Mouse (Mus musculus): ENCODE measurements around the gene Ccdc33. TPM values are rescaled to one million over a fixed set of nuclear protein-coding genes. Genes with fewer than 3 reads are reported as not detected.

Gene Ccdc33
- polyA plus RNA-seq, 1 experiment from 2014 or later: 0.79 TPM

DNA sequence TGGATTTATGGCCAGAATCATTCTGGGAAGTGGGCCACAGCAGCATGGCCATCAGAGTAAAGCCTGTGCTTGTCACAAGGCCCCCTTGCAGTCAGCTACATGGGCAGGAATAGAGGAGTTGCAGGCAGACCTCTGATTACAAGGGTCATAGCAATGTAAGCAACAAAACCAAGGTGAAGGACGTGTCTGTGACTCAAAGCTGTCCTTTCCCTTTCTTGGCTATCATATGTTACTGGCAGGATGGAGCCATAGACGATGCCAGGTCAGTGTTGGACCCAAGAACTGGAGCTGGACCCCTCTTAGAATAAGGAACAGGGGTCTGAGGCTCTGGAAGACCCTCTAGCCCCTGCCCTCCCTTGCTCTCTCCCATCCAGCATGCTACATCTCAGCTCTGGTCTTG is 30.2 kb upstream of the Ccdc33 start:
- H3K4me1 ChIP-seq: peaks cover 5% of the 10 kb centered on the region; the same call in 1 of the 2 replicates
- no peak overlapping the region for H3K4me2 ChIP-seq
- WGBS: 72% methylated on average over 2 of the region's 2 CpGs
- no peak for ATAC-seq (replicated peaks)
- no peak overlapping the region for H3K27ac ChIP-seq
- no peaks in the 10 kb centered on the region for H3K27me3 ChIP-seq (replicated peaks)
- H3K4me3 ChIP-seq: no peak overlapping the region
- H3K9me3 ChIP-seq: no peaks in the 10 kb centered on the region
- H3K9ac ChIP-seq: no peak overlapping the region
- no peaks in the 10 kb centered on the region for H3K36me3 ChIP-seq (replicated peaks)

DNA sequence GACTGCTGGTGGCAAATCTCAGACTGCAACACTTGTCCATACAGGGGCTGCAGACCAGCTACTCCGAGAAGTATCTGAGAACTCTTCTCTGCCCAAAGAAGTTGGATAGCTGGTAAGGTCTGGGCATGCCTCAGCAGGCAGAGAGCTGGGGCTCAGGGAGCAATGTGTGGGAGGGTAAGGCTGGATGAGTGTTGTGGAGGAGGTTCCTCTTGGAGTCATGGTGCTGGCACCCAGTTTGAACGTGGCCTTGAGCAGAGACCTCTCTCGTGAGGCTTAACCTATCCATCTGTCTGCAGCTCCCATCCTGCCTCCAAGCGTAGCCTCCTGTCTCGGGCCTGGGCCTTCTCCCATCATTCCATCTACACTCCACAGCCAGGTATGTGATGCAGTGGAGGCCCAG is 26.8 kb upstream of the Ccdc33 start:
- no peaks in the 10 kb centered on the region for H3K27me3 ChIP-seq (replicated peaks)
- ATAC-seq (replicated peaks): no peak
- no peak overlapping the region for H3K4me2 ChIP-seq
- H3K9me3 ChIP-seq: no peaks in the 10 kb centered on the region
- no peak overlapping the region for H3K27ac ChIP-seq
- H3K36me3 ChIP-seq (replicated peaks): no peaks in the 10 kb centered on the region
- H3K4me1 ChIP-seq: peaks cover 10% of the 10 kb centered on the region; the same call in 1 of the 2 replicates
- 89% methylated on average over 5 of the region's 5 CpGs for WGBS
- H3K9ac ChIP-seq: no peak overlapping the region
- H3K4me3 ChIP-seq: no peak overlapping the region

DNA sequence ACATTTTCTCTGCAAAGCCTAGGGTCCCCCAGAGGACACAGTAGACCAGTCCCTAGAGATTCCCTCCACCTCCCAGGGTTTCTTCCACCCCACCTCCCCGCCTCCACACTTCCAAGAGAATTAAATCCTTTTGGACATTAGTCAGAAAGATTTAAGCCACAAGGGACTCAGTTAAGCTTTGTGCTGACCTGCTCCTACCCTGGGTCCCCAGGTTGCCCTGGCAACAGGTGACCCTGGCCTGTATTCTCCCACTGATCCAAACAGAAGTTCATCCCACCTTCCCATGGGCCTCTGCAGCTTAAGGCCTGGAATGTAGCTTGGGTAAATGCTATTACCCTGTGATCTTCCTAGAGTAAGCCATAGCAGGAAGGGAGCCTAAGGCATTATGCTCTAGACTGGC is 26.0 kb upstream of the Ccdc33 start:
- H3K9me3 ChIP-seq: no peaks in the 10 kb centered on the region
- no peaks in the 10 kb centered on the region for H3K36me3 ChIP-seq (replicated peaks)
- no peak overlapping the region for H3K9ac ChIP-seq
- H3K4me1 ChIP-seq: peaks cover 14% of the 10 kb centered on the region; the same call in 1 of the 2 replicates
- H3K4me2 ChIP-seq: no peak overlapping the region
- 22% methylated on average over 1 of the region's 1 CpGs for WGBS
- H3K4me3 ChIP-seq: no peak overlapping the region
- no peaks in the 10 kb centered on the region for H3K27me3 ChIP-seq (replicated peaks)
- no peak overlapping the region for H3K27ac ChIP-seq
- ATAC-seq (replicated peaks): no peak

DNA sequence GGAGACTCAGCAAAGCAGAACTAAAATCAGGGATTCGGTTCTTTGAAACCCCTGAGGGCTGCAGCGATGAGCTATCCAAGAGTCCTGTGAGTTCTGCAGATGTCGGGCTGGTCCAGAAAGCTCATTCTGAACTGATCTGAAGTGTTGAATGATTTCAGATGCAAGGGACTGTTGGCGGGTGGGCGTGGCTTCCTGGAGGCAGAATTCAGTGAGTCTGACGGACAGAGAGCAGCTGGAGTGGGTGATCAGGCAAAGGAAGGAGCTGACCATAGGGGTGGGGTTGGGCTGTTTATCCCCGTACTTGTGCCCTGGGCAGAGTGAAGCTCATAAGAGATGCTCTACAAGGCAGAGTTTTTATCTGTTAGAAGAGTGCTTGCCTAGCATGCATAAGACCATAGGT is 24.8 kb upstream of the Ccdc33 start:
- Histone ChIP-seq H3K4me1 (peaks cover 14% of the 10 kb centered on the region; the same call in 1 of the 2 replicates), H3K9me3 (no peaks in the 10 kb centered on the region), H3K9ac (no peak overlapping the region), H3K36me3 (replicated peaks) (no peaks in the 10 kb centered on the region), H3K4me3 (no peak overlapping the region), H3K27ac (no peak overlapping the region), H3K27me3 (replicated peaks) (no peaks in the 10 kb centered on the region), H3K4me2 (no peak overlapping the region)
- no peak for ATAC-seq (replicated peaks)
- 30% methylated on average over 7 of the region's 7 CpGs for WGBS

DNA sequence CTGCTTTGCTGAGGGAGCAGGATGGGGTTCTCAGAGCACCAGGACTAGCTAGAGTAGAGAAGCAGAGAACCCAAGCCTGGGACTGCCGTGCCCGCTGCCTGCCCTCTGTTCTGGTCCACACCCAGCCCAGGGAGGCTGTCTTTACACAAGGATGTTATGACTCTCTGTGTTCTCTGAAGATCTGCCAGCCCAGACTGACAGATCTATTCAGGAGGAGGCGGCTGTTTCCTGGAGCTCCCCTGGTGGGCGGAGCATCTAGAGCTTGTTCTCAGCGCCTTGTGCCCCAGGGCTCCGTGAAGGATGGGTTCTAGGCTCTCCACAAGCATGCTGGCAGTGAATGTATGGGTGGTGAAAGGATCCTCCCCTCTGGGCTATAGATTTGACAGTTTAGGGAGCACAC is 21.3 kb upstream of the Ccdc33 start:
- Histone ChIP-seq H3K27me3 (replicated peaks) (no peaks in the 10 kb centered on the region), H3K4me1 (peaks cover 15% of the 10 kb centered on the region; the same call in 1 of the 2 replicates), H3K4me3 (no peak overlapping the region), H3K9me3 (no peaks in the 10 kb centered on the region), H3K27ac (no peak overlapping the region), H3K36me3 (replicated peaks) (no peaks in the 10 kb centered on the region), H3K9ac (no peak overlapping the region), H3K4me2 (no peak overlapping the region)
- 33% methylated on average over 6 of the region's 6 CpGs for WGBS
- ATAC-seq (replicated peaks): no peak

DNA sequence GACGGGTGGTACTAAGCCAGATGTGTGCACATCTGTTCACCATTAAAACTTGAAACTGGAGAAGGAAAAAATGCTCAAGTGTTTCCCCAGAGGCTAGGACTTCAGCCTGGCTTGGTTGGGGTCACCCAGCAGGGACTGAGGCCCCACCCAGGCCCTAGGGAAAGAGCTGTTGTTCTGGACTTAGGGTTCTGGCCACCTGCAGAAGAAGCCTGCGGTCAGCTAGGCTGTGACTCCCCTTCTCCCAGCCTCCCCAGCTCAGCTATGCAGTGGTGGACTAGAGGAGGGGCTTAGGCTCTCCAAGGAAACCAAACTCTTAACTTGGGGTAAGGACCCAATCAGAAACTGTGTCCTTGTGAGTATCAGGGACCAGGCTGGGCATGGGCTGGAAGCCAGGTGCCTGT is 17.3 kb upstream of the Ccdc33 start:
- ATAC-seq (replicated peaks): no peak
- WGBS: 38% methylated on average over 2 of the region's 2 CpGs
- Histone ChIP-seq H3K9ac (no peak overlapping the region), H3K4me3 (no peak overlapping the region), H3K27me3 (replicated peaks) (no peaks in the 10 kb centered on the region), H3K4me1 (peaks cover 19% of the 10 kb centered on the region), H3K27ac (no peak overlapping the region), H3K36me3 (replicated peaks) (no peaks in the 10 kb centered on the region), H3K4me2 (no peak overlapping the region), H3K9me3 (no peaks in the 10 kb centered on the region)

DNA sequence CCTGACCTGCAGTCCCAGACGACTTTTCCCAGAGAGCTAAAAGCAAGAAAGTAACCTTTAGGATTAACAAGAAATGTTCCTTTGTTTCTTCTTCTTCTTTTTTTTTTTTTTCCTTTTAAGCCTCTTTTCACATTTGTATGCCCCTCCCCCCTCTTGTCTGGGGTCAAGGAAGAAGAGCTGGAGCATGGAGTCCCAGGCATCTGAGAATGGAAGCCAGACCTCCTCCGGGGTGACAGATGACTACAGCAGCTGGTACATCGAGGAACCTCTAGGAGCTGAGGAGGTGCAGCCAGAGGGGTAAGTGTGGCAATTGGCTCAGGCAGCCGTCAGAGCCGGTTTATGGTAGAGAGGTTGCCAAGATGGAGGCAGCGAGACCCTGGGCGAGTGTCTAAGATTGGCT is 16.3 kb upstream of the Ccdc33 start:
- no peak overlapping the region for H3K9ac ChIP-seq

DNA sequence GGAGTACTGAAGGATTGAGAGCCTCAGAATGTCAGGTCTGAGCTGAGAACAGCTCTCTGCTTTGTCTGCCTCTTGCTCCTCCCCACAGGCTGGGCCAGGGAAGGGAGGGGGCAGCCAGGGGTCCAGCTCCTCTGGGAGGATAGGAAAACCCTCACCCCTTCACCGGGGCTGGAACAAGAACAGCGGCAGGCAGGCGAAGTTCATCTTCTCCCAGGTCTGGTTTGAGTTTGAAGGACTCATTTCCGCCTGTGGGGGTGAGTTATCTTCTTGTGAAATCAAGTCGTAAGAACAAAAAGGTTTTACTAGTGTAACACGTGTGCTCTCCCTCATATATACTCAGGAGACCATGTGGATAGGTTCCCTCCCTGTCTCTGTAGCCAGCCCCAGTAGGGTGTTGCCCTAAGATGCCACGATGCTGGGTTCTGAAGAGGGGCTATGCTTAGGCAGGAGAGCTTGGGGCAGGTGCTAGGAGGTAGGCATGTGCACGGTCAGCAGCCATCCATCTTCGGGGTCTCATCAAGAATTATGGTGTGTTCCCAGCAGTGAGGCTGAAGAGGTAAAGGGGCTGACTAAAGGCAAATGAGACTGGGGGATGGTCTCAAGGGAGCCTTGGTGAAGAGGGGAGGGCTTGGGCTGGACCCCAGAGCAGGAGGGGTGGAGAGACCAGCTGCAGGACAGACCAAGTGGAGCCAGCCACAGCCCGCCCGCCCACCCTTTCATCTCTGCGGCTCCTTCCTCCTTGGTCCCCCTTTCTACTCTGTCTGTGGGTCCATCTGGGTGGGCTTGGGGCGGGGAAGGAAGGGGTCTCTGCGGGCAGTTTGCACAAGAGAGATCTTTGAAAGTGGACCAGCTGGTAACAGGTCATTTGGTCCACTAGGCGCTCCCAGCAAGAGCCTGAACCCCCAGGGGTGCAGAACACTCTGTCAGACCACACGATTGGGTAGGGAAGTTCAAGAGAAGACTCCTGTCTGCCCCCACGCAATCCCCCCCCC is 15.6 kb upstream of the Ccdc33 start:
- H3K27ac ChIP-seq: no peak overlapping the region
- no peak overlapping the region for H3K4me3 ChIP-seq
- ATAC-seq (replicated peaks): no peak; the same call in 1 of the 2 replicates
- H3K27me3 ChIP-seq (replicated peaks): peaks cover 7% of the 10 kb centered on the region; the same call in 1 of the 2 replicates
- H3K4me2 ChIP-seq: no peak overlapping the region
- no peaks in the 10 kb centered on the region for H3K36me3 ChIP-seq (replicated peaks)
- no peak overlapping the region for H3K9ac ChIP-seq
- 15% methylated on average over 15 of the region's 17 CpGs for WGBS
- peaks cover 18% of the 10 kb centered on the region for H3K4me1 ChIP-seq
- no peaks in the 10 kb centered on the region for H3K9me3 ChIP-seq

More for the DNA sequence above, 16.3 kb upstream of the Ccdc33 start:
- H3K27ac ChIP-seq: no peak overlapping the region
- H3K27me3 ChIP-seq (replicated peaks): peaks cover 2% of the 10 kb centered on the region; the same call in 1 of the 2 replicates
- no peak overlapping the region for H3K4me3 ChIP-seq
- H3K9me3 ChIP-seq: no peaks in the 10 kb centered on the region
- no peak overlapping the region for H3K4me2 ChIP-seq
- no peaks in the 10 kb centered on the region for H3K36me3 ChIP-seq (replicated peaks)
- WGBS: 31% methylated on average over 7 of the region's 7 CpGs
- no peak for ATAC-seq (replicated peaks)
- H3K4me1 ChIP-seq: peaks cover 15% of the 10 kb centered on the region

DNA sequence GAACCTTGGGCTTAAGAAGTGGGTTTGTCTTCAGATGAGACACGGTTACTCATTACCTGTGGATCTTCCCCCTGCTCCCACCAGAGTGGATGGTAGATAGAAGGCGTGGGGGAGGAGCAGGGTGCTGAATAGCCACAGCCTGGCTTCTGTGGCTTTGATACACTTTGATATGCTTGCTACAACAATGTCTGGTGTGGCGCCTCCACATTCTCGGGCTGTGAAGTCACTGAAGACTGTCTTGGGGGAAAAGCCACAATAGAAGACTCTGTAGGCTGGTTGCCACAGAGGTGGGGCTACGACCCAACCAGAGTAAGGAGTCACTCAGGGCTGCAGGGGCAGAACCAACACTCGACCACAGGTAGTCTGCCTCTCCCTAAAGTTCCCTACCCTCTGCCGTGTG is 13.1 kb upstream of the Ccdc33 start:
- Histone ChIP-seq H3K27ac (no peak overlapping the region), H3K9ac (no peak overlapping the region), H3K27me3 (replicated peaks) (peaks cover 11% of the 10 kb centered on the region; the same call in 1 of the 2 replicates), H3K4me1 (peaks cover 28% of the 10 kb centered on the region), H3K4me3 (no peak overlapping the region), H3K36me3 (replicated peaks) (no peaks in the 10 kb centered on the region), H3K9me3 (no peaks in the 10 kb centered on the region), H3K4me2 (no peak overlapping the region)
- ATAC-seq (replicated peaks): no peak
- WGBS: 66% methylated on average over 7 of the region's 7 CpGs

DNA sequence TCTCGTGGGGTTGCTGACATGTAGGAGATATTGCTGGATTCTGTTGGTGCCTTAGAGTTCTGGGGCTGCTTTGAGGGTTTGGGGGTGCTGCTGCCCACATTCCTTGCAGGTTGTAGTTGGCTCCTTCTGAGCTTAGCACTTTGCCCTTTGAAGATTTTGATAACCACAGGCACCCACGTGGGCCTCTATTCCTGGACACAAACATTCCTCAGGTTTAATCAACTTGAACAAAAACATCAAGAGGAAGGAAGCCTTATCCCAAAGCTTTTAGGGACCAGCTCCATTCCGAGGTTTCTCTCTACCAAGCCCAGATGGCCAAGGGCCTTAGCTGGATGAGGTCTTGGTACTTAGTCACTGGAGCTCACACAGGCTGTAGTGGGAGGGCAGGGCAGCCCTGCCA is 12.3 kb upstream of the Ccdc33 start:
- Histone ChIP-seq H3K27me3 (replicated peaks) (peaks cover 11% of the 10 kb centered on the region; the same call in 1 of the 2 replicates), H3K9me3 (no peaks in the 10 kb centered on the region)
- WGBS: 43% methylated on average over 3 of the region's 3 CpGs

DNA sequence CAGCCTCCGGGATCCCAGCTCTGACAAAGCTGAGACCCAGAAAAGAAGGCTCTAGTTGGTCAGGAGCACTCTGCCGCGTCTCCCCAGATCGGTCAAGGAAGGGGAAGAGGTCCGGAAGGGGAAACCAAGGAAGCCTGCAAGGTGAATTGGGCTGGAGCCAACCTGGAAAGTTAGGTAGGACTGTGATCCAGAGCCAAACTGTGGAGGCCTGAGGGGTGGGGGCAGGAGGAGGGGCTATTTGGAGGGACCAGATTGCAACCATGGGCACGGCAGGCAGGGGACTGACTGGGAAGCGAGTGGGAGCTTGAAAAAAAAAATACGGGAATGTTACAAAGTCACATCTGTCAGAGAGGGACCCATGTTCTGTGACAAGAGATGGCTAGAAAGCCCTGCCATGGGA is 10.9 kb upstream of the Ccdc33 start:
- ATAC-seq (replicated peaks): no peak
- Histone ChIP-seq H3K27me3 (replicated peaks) (peaks cover 11% of the 10 kb centered on the region; the same call in 1 of the 2 replicates), H3K4me3 (no peak overlapping the region), H3K36me3 (replicated peaks) (no peaks in the 10 kb centered on the region), H3K4me1 (peaks cover 22% of the 10 kb centered on the region), H3K9ac (no peak overlapping the region), H3K9me3 (no peaks in the 10 kb centered on the region), H3K27ac (no peak overlapping the region), H3K4me2 (no peak overlapping the region)
- 23% methylated on average over 8 of the region's 8 CpGs for WGBS

More for the DNA sequence above, 12.3 kb upstream of the Ccdc33 start:
- Histone ChIP-seq H3K4me2 (no peak overlapping the region), H3K4me1 (peaks cover 28% of the 10 kb centered on the region), H3K9ac (no peak overlapping the region), H3K36me3 (replicated peaks) (no peaks in the 10 kb centered on the region), H3K27ac (no peak overlapping the region), H3K4me3 (no peak overlapping the region)
- no peak for ATAC-seq (replicated peaks)

DNA sequence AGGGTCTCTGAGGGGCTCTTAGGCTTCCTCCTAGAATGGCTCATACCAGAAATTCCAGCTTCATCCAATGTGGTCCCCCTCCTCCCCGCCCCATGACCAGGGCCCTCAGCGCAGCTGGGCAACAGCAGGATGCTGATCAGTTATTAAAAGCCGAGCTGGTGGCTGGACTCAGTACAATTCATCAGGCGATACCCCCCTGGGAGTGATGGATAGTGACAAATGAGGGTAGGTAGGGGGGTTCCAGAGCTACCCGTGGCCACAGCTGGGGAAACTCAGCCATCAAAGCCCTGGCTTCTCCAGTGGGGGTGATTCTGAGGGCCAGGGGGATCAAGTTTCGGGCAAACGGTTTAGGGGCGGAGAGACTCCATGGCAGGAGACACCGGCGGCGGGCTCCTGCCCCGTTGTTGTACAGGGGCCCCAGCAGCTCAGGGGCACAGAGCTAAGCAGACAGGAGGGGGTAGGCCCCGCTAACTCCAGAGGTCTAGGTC is 10.3 kb upstream of the Ccdc33 start:
- WGBS: 8% methylated on average over 13 of the region's 13 CpGs
- H3K4me1 ChIP-seq: peaks cover 18% of the 10 kb centered on the region
- H3K27ac ChIP-seq: no peak overlapping the region
- H3K9me3 ChIP-seq: no peaks in the 10 kb centered on the region
- no peaks in the 10 kb centered on the region for H3K36me3 ChIP-seq (replicated peaks)
- no peak overlapping the region for H3K4me2 ChIP-seq
- ATAC-seq (replicated peaks): no peak
- H3K4me3 ChIP-seq: no peak overlapping the region
- no peak overlapping the region for H3K9ac ChIP-seq
- peaks cover 11% of the 10 kb centered on the region; the same call in 1 of the 2 replicates for H3K27me3 ChIP-seq (replicated peaks)
